Mouse (Mus musculus) T-helper 17 cell (primary cell): ENCODE results near the gene Cdc34.

ENCODE experiments used
- in situ Hi-C, 2 experiments: fragments of 300-600 bp; cut with MboI, MseI; formaldehyde crosslinking; loops; 1 replicate in 1 of 2; 2 replicates in 1 of 2; pipeline ENCODE4 v1.15.1; 2025; ENCODE audit warnings: high pct_unique_total_duplicates in 2 of 2

Cdc34 gene

DNA sequence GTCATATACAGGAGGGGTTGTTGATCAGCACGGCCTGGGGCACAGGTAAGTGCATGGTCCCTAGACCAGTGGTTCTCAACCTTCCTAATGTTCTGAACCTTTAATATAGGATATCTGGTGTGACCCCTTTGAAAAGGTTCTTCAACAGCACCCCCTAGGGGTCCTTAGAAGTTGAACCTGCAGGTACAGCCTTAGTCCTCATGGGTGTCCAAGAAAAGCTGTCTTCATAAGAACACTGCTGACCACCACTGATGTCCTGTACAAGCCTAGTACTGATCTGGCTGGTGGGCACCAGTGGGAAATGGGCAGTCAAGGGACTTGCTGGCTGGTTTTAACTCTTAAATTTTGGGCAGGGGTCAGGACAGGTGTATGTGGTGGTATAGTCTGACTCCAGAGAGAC, 30.0 kb downstream of the Cdc34 start:
- in situ Hi-C loops = loop anchor here in 1 of 2 experiments (25.0 kb wide), 1 partner anchor 1725 kb away; the partner anchor contains the start of gene 1810043G02Rik

DNA sequence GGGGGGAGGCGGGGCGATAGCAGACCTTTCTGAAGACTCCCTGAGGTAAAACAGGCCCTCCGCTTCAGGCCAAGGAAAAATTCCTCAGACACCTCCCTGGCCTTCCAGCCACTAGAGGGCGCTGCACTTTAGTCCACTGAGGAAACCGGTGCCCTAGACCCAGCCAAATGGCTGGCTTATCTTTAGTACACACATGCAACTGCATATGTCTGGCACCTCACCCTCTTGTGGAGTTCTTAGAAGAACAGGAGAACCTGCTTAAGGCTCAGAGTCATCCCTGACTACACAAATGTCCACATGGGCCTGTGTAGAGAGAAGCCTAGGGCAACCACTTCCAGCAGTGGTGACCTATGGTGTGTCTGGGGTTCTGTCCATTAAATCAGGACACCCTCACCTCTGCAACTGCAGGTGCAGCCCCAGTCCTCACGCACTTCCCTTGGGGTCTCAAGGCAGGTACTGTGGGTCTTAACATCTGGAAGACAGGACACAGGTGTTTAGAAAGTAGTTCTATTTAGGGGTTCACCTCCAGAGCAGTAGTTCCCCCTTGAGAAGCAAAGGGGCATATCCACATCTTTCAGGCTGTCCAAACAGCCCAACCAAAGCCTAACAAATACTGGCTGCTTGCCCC, 30.6 kb downstream of the Cdc34 start:
- in situ Hi-C loops = loop anchor here in 1 of 2 experiments (25.0 kb wide), 1 partner anchor 1725 kb away; the partner anchor contains the start of gene 1810043G02Rik

DNA sequence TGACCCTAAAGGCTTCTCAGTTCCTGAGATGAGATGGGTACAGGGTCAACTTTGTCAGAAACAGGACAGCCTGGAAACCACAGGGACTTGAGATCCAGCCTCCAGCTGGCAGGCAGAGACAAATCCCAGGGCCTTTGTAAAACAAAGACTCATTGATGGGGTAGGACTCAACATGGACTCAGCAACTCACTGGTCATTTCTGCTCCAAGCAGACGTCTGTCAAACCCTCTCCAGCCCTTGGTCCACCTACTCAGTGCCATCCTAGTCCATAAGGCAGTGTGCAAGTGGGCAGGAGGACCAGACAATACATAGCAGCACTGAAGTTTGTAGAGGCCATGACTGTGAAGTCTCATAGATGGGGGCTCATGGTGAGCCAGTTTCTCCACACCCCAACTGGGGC, 31.2 kb downstream of the Cdc34 start:
- in situ Hi-C loops = loop anchor here in 1 of 2 experiments (25.0 kb wide), 1 partner anchor 1726 kb away; the partner anchor contains the start of gene 1810043G02Rik

DNA sequence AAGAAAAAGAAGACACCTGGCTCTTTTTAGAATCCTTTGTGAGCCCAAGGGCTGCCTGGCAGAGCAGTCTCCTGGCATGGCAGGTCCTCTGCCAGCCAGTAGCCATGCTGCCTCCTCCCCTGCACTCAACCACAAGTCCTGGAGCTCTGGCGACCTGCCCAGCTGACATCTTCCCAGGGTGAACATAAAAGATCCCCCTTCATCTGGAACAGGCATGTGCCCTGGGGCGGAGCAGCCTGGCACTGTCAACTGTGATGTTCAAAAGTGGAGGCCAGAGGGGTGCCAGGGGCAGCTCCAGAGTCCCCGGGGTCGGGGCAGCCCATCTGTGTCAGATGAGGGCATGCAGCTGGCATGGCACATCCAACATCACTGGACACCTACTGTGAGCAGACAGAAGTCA, 33.0 kb downstream of the Cdc34 start:
- in situ Hi-C loops = loop anchor here in 1 of 2 experiments (25.0 kb wide), 1 partner anchor 1728 kb away; the partner anchor contains the start of gene 1810043G02Rik

DNA sequence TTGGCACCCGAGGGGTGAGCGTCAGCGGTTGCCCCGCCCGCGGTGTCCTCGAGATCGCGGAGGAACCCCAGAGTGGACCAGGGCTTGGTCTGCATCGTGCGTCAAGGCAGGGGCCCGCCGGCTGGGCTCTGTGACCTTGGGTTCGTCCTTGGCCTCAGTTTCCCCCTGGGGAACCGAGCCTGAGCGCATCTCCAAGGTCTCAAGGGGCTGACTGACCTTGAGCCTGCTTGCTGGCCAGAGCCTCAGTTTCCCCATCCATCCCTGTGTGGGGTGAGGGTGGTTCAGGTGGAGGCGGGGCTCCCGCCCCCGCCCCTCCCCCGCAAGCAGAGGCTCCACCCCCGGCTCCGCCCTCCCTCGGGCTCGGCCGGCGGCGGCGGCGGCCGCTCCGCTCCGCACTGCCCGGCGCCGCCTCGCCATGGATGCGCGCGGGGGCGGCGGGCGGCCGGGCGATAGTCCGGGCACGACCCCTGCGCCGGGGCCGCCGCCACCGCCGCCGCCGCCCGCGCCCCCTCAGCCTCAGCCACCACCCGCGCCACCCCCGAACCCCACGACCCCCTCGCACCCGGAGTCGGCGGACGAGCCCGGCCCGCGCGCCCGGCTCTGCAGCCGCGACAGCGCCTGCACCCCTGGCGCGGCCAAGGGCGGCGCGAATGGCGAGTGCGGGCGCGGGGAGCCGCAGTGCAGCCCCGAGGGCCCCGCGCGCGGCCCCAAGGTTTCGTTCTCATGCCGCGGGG, 34.4 kb downstream of the Cdc34 start, which contains the start of gene Hcn2:
Gene Hcn2, plus strand, starts transcription at position 381 of the 734 bp plus-strand sequence.
- in situ Hi-C loops = loop anchor here in 1 of 2 experiments (25.0 kb wide), 1 partner anchor 1729 kb away; the partner anchor contains the start of gene 1810043G02Rik

DNA sequence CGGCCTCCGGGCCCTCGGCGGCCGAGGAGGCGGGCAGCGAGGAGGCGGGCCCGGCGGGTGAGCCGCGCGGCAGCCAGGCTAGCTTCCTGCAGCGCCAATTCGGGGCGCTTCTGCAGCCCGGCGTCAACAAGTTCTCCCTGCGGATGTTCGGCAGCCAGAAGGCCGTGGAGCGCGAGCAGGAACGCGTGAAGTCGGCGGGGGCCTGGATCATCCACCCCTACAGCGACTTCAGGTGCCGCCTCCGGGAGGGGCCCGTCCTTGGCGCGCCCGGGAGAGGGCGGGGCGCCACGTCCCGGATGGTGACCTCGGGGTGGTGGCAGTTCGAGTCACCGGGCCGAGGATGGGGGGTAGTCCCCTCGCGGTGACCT, 35.0 kb downstream of the Cdc34 start:
- in situ Hi-C loops = loop anchor here in 1 of 2 experiments (25.0 kb wide), 1 partner anchor 1730 kb away; the partner anchor contains the start of gene 1810043G02Rik

DNA sequence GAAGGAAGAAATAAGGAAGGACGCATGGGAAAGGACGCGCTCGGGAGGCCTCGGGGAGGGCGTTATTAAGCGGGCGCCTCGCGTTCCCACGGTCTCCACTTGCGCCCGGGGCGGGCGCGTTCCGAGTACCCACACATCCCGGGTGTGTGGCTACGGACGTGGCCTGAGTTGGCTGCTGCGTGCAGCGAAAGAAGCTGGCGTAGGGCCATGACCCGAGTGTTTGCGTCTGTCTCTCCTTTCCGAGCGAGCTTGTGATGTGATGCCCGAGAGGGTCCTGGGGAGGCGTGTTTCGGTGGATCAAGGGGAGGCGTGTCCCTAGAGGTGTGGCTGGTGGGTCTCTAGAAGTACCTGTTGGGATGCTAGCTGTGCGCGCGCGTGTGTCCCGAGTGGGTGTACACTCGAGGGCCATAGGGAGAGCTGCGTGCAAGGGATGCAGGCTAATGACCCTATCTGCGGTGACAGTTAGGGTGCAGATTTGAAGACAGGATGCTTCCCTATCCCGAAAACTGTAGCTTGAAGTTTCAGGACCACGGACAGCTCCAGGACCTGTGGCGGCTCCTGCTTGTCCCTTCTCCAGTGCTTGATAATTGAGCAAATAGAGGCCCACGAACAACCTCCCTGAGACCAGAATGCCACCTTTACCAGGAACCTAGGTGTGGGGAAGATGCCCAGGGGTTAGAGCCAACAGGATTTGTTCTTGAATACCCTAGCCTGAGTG, 35.8 kb downstream of the Cdc34 start:
- in situ Hi-C loops = loop anchor here in 1 of 2 experiments (25.0 kb wide), 1 partner anchor 1730 kb away; the partner anchor contains the start of gene 1810043G02Rik

DNA sequence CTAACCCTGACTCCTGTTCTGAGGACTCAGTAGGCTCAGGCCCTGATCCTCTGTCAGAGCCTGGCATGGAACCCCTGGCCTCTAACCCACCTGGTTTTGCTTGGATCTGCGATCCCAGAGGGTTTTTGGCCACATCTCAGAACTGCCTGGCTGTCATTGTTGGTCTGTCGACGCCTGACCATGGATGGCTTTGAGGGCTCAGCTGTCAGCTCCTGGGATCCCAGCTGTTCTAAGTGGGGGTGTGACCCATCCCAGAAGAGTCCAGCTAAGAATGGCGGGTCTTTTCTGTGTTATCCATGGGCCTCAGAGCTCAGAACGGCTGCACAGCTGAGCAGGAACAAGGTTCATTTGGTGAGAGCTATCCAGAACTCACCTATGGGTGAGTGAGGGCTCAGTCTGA, 39.1 kb downstream of the Cdc34 start:
- in situ Hi-C loops = loop anchor here in 1 of 2 experiments (25.0 kb wide), 1 partner anchor 1734 kb away; the partner anchor contains the start of gene 1810043G02Rik

DNA sequence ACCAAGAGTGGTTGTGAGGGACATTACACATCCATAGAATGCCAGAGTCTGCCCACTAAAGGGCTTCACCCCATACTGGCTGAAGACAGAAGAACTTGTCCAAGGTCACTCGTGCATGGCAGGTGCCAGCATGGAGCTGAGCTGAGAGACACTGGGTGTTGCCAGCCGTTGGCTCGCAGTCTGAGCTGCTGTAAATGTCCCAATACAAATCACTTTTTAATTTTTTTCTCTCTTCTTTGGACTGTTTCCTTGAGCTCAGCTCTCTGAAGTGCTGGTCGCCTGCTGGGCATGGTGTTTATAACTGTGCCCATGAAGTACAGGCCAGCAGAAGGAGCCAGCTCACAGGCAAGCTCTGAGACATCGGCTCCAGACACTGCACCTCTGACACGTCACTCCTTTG, 41.1 kb downstream of the Cdc34 start:
- in situ Hi-C loops = loop anchor here in 1 of 2 experiments (25.0 kb wide), 1 partner anchor 1736 kb away; the partner anchor contains the start of gene 1810043G02Rik

DNA sequence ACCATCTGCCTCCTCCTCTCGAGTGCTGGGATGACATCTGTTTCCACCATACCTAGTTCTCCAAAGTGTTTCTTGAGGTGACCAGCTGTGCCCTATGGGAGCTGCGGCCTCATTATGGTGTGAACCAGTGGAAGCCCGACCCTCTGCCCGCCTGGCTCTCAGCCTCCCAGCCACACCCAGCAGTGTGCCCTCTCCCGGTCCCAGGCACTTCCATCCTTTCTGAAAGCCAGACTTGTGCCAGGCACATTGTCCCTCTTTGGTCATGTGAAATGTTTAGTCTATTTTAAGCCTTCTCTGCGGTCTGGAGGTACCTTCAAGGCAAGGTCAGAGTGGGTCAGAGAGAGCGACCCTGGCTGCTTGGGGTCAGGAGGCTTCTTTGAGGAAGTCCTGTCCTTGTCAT, 41.7 kb downstream of the Cdc34 start:
- in situ Hi-C loops = loop anchor here in 1 of 2 experiments (25.0 kb wide), 1 partner anchor 1736 kb away; the partner anchor contains the start of gene 1810043G02Rik

DNA sequence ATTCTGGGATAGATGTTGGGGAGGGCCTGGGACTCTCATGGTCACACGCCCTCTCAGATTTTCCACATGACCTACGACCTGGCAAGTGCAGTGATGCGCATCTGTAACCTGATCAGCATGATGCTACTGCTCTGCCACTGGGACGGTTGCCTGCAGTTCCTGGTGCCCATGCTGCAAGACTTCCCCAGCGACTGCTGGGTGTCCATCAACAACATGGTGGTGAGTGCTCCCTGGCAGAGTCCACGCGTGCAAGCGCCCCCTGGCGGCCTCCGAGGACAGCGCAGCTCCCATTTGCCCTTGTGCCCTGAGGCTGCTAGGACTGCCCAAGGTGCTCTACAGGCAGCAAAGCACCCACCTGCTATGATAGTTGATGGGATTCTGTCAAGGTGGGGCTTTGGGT, 44.1 kb downstream of the Cdc34 start:
- in situ Hi-C loops = no loop called here

DNA sequence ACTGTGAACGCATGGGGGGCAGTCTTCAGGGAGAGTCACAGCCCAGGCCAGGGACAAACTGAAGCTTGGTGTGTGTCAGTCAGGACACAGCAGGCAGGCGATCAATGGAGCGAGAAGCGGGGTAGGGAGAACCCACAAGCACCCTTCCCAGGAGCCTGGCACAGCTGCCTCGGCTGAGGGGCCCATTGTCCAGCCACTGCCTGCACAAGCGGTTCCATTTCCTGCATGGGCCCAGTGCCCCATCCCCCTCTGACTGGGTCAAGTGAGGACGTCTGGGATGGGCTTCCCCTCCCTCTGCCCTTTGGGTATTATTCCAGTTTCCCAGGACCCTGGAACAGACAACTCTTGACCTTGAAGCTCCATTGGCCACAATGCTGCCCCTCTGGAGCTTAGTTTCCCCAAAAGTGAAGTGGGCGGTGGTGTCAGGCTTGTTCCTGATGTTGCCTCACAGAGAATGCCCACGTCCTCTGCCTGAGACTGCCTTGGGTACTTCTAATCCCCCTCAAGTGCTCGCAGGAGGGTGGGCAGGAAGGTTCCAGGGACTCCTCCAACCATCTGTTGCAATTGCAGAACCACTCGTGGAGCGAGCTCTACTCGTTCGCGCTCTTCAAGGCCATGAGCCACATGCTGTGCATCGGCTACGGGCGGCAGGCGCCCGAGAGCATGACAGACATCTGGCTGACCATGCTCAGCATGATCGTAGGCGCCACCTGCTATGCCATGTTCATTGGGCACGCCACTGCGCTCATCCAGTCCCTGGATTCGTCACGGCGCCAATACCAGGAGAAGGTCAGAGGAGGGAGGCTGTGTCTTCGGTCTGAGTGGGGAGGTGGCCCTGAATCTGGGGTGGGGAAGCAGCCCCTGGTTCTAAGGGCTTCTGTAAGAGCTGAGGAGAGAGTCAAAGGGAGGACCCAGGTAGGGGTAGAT, 46.6 kb downstream of the Cdc34 start:
- in situ Hi-C loops = no loop called here

DNA sequence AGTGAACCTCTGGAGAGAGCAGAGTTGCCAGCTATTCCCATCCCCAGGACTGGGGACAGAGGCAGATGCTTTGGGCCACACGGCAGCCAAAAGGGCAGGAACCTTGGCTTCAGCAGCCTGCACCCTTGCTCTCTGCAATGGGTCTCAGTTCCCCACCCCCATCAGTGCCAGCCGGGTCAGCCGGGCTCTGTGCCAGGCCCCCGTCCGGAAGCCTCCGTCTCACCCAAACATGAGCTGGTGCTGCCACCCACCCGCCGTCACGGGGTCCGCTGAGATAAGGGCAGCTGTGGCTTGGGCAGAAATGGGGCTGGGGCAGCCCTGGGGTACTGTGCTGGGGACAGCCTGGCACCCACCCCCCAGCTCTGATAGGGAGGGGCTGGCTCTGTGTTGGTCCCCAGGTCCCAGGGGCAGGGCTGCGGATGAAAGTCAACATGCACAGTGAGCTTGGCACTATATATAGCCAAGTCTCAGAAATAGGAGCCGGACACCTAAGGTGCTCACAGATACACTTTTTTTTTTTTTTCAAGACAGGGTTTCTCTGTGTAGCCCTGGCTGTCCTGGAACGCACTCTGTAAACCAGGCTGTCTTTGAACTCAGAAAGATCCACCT, 47.5 kb downstream of the Cdc34 start:
- in situ Hi-C loops = no loop called here

DNA sequence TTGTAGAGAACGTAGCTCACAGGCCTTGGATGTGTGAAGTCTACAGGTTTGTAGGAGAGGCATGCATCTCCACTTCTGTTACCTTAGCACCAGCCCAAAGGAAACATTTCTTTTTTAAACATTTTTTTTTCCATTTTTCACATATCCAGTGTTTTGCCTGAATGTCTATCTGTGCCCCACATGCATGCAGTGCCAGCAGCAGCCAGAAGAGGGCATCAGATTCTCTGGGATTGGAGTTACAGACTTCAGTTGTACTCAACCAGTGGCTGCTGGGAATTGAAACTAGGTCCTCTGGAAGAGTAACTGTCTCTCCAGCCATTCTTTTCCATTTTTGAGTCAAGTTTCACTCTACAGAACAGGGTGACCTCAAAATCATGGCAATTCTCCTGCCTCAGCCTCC, 50.5 kb downstream of the Cdc34 start:
- in situ Hi-C loops = no loop called here

DNA sequence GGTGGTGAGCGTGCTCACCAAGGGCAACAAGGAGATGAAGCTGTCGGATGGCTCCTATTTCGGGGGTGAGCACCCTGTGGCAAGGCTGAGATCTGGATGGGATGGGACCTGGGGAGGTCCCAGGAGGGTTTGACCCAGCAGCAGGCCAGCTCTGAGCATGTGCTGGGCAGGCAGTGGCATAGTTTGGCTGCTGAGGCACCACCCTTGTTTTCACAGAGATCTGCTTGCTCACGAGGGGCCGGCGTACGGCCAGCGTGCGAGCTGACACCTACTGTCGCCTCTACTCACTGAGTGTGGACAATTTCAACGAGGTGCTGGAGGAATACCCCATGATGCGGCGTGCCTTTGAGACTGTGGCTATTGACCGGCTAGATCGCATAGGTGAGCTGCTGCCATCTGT, 51.9 kb downstream of the Cdc34 start:
- in situ Hi-C loops = no loop called here

DNA sequence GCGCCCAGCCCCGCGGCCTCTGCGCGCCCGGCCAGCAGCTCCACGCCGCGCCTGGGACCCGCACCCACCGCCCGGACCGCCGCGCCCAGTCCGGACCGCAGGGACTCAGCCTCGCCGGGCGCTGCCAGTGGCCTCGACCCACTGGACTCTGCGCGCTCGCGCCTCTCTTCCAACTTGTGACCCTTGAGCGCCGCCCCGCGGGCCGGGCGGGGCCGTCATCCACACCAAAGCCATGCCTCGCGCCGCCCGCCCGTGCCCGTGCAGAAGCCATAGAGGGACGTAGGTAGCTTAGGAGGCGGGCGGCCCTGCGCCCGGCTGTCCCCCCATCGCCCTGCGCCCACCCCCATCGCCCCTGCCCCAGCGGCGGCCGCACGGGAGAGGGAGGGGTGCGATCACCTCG, 53.4 kb downstream of the Cdc34 start:
- in situ Hi-C loops = no loop called here

DNA sequence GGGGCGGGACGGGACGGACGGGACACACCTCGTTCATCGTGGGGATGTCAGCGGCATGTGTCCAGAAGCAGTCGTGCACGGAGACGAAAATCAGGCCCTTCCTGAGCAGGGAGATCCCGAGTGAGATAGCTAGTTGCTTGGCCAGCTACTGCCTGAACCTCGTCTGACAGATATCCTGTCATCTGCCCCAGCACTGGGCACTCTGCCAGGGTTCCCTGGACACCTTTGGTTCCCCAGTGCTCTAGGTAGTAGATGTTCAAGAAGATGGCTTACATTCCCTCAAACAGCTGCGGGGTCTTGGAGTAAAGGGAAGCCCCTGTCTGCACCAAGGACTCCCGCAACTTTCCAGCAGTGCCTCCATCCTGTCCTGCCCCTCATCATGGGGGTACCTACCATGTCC, 54.7 kb downstream of the Cdc34 start:
- in situ Hi-C loops = no loop called here
